Mouse (Mus musculus) liver, postnatal 0 days (tissue): ENCODE measurements around the gene Rspo1. TPM values are rescaled to one million over a fixed set of nuclear protein-coding genes. Genes with fewer than 3 reads are reported as not detected.
A peak's percentile ranks its signal among the peaks of the same experiment; 100 is the strongest.

Experiments
- ATAC-seq: fragments of 200-750 bp; cut with Nextera tagmentation; 2 replicates; pipeline ENCODE4 v1.8.0; 2017; ENCODE audit warnings: mild to moderate bottlenecking, moderate library complexity
- DNase-seq: peaks from one replicate; pipeline ENCODE4 v3.0.0-alpha.2; 2016
- H3K27ac ChIP-seq: fragments of 300-500 bp; sonication (generic); 2 replicates; pipeline ENCODE4 v1.5.1; 2014; ENCODE audit warnings: antibody characterized with exemption, moderate library complexity, mild to moderate bottlenecking, low read depth
- H3K27me3 ChIP-seq: fragments of 300-500 bp; sonication (generic); 2 replicates; pipeline ENCODE4 v1.6.1; 2014; ENCODE audit warnings: low read length, control low read depth, mixed read lengths; ENCODE audit not compliant: insufficient read depth
- H3K36me3 ChIP-seq: fragments of 300-500 bp; sonication (generic); replicated peaks from 2 replicates; pipeline ENCODE4 v1.6.1; 2014; ENCODE audit warnings: mild to moderate bottlenecking, control low read depth, low read length, moderate library complexity, mixed read lengths; ENCODE audit not compliant: insufficient read depth
- H3K4me1 ChIP-seq: fragments of 300-500 bp; sonication (generic); 2 replicates; pipeline ENCODE4 v1.6.1; 2014; ENCODE audit warnings: antibody characterized with exemption, mild to moderate bottlenecking, control low read depth; ENCODE audit not compliant: insufficient read depth
- H3K4me2 ChIP-seq: fragments of 300-500 bp; sonication (generic); 2 replicates; pipeline ENCODE4 v1.6.1; 2014; ENCODE audit warnings: low read depth, mild to moderate bottlenecking, low read length, moderate library complexity, mixed read lengths
- H3K4me3 ChIP-seq: fragments of 300-500 bp; sonication (generic); 2 replicates; pipeline ENCODE4 v1.5.1; 2014; ENCODE audit warnings: low read depth, low read length
- H3K9ac ChIP-seq: fragments of 300-500 bp; sonication (generic); replicated peaks from 2 replicates; pipeline ENCODE4 v1.6.1; 2014; ENCODE audit warnings: mild to moderate bottlenecking, moderate library complexity
- H3K9me3 ChIP-seq: fragments of 300-500 bp; sonication (generic); 2 replicates; pipeline ENCODE4 v1.6.1; 2016; ENCODE audit warnings: mild to moderate bottlenecking, control low read depth, low read length, mixed read lengths
- CTCF ChIP-seq: sonication (generic); IDR thresholded peaks from 2 replicates; pipeline ENCODE4 v1.5.1; 2016; ENCODE audit warnings: antibody characterized with exemption, low read depth
- EP300 ChIP-seq: IDR thresholded peaks from 2 replicates; pipeline ENCODE4 v1.6.1; 2016; ENCODE audit warnings: antibody characterized with exemption, low read depth, mild to moderate bottlenecking
- WGBS: fragments of 180-500 bp; shearing (Covaris S2); extraction: QIAGEN DNeasy Blood & Tissue Kit; methylation state at CpG from one replicate; pipeline ENCODE4 v1.1.7; 2014; ENCODE audit not compliant: insufficient replicate concordance; 5-methylcytosine and 5-hydroxymethylcytosine counted together
- polyA plus RNA-seq: library from polyadenylated mRNA; unstranded; fragments of >200 nt; fragmentation: Nextera tagmentation; extraction: Ambion mirVana; gene quantifications from 2 replicates; pipeline ENCODE4 v1.2.1, GENCODE M21; 2015

Rspo1 gene
- polyA plus RNA-seq, 1 experiment from 2014 or later: 0.41 TPM

GRCm38 (mm10) chr4:125044454-125044853 lies 58.2 kb downstream of the Rspo1 start:
- peaks cover 90% of the 10 kb centered on the region for H3K36me3 ChIP-seq
- no peak overlapping the region for H3K9ac ChIP-seq
- H3K4me1 ChIP-seq: no peaks in the 10 kb centered on the region
- DNase-seq: no peak
- no peak for ATAC-seq
- no peaks in the 10 kb centered on the region for H3K27me3 ChIP-seq
- no peak overlapping the region for H3K27ac ChIP-seq
- no peaks in the 10 kb centered on the region for H3K9me3 ChIP-seq
- H3K4me3 ChIP-seq: no peak overlapping the region
- no peak overlapping the region for H3K4me2 ChIP-seq
- TF ChIP-seq CTCF (no peak), EP300 (no peak)
- 81% methylated on average over 7 of the region's 7 CpGs for WGBS

GRCm38 (mm10) chr4:125055385-125055784 lies 69.2 kb downstream of the Rspo1 start:
- Histone ChIP-seq H3K36me3 (peaks cover 52% of the 10 kb centered on the region), H3K27me3 (no peaks in the 10 kb centered on the region), H3K9me3 (no peaks in the 10 kb centered on the region), H3K4me1 (peaks cover 4% of the 10 kb centered on the region; the same call in 1 of the 2 replicates), H3K4me3 (no peak overlapping the region), H3K4me2 (peak overlapping the region; percentile 24; the same call in 1 of the 2 replicates), H3K27ac (peak overlapping the region; percentile 69; the same call in 1 of the 2 replicates), H3K9ac (no peak overlapping the region)
- ATAC-seq: peak; percentile 57
- peak; percentile 24 for DNase-seq
- 73% methylated on average over 9 of the region's 9 CpGs for WGBS
- TF ChIP-seq EP300 (no peak), CTCF (no peak)

GRCm38 (mm10) chr4:125056476-125056875 lies 70.2 kb downstream of the Rspo1 start:
- Histone ChIP-seq H3K9me3 (no peaks in the 10 kb centered on the region), H3K9ac (no peak overlapping the region), H3K36me3 (peaks cover 45% of the 10 kb centered on the region), H3K27ac (no peak overlapping the region), H3K27me3 (no peaks in the 10 kb centered on the region), H3K4me2 (no peak overlapping the region), H3K4me1 (peaks cover 4% of the 10 kb centered on the region; the same call in 1 of the 2 replicates), H3K4me3 (no peak overlapping the region)
- ATAC-seq (no peak), DNase-seq (no peak)
- WGBS: 90% methylated on average over 4 of the region's 4 CpGs
- TF ChIP-seq EP300 (no peak), CTCF (no peak)

GRCm38 (mm10) chr4:125057273-125057672 lies 71.0 kb downstream of the Rspo1 start:
- H3K9me3 ChIP-seq: no peaks in the 10 kb centered on the region
- no peak overlapping the region for H3K4me3 ChIP-seq
- peaks cover 4% of the 10 kb centered on the region; the same call in 1 of the 2 replicates for H3K4me1 ChIP-seq
- ATAC-seq (no peak), DNase-seq (no peak)
- TF ChIP-seq CTCF (no peak), EP300 (no peak)
- peaks cover 37% of the 10 kb centered on the region for H3K36me3 ChIP-seq
- H3K4me2 ChIP-seq: no peak overlapping the region
- H3K9ac ChIP-seq: no peak overlapping the region
- no peaks in the 10 kb centered on the region for H3K27me3 ChIP-seq
- 35% methylated on average over 3 of the region's 3 CpGs for WGBS
- no peak overlapping the region for H3K27ac ChIP-seq

- 68% methylated on average over 5 of the region's 5 CpGs for WGBS
Measured at GRCm38 (mm10) chr4:125058033-125058432, 71.8 kb downstream of the Rspo1 start.

More at GRCm38 (mm10) chr4:125058033-125058432, 71.8 kb downstream of the Rspo1 start:
- ATAC-seq (no peak), DNase-seq (no peak)
- no peaks in the 10 kb centered on the region for H3K9me3 ChIP-seq
- peaks cover 30% of the 10 kb centered on the region for H3K36me3 ChIP-seq
- no peak overlapping the region for H3K9ac ChIP-seq
- TF ChIP-seq CTCF: no peak
- no peak for TF ChIP-seq EP300
- no peak overlapping the region for H3K27ac ChIP-seq
- H3K4me3 ChIP-seq: no peak overlapping the region
- no peaks in the 10 kb centered on the region for H3K27me3 ChIP-seq
- H3K4me2 ChIP-seq: no peak overlapping the region
- H3K4me1 ChIP-seq: peaks cover 4% of the 10 kb centered on the region; the same call in 1 of the 2 replicates

Other genes starting within 250 kb of the Rspo1 start
- 15.5 and 19.5 TPM in 2 replicates for gene Inpp5b, start 244.6 kb upstream of the Rspo1 start, polyA plus RNA-seq
- 9.1 and 9.8 TPM in 2 replicates for gene Mtf1, start 184.3 kb upstream of the Rspo1 start, polyA plus RNA-seq
- gene Yrdc, start 135.8 kb upstream of the Rspo1 start, polyA plus RNA-seq: 15.4 and 18.4 TPM in 2 replicates
- gene 1110065P20Rik, start 135.2 kb upstream of the Rspo1 start, polyA plus RNA-seq: 19.1 and 23.8 TPM in 2 replicates
- not detected in 2 replicates for gene Maneal, start 124.3 kb upstream of the Rspo1 start, polyA plus RNA-seq
- 0.04 TPM in 1 of 2 replicates, not detected in the other for gene Epha10, start 105.5 kb upstream of the Rspo1 start, polyA plus RNA-seq
- 2.4 and 2.6 TPM in 2 replicates for gene 9930104L06Rik, start 49.4 kb upstream of the Rspo1 start, polyA plus RNA-seq
- gene Cdca8, start 47.1 kb upstream of the Rspo1 start, polyA plus RNA-seq: 49.5 and 56.3 TPM in 2 replicates
- gene Gnl2, start 30.2 kb downstream of the Rspo1 start, polyA plus RNA-seq: 25.8 and 26.7 TPM in 2 replicates
- 0.06 TPM in 1 of 2 replicates, not detected in the other for gene Dnali1, start 79.3 kb downstream of the Rspo1 start, polyA plus RNA-seq
- 10.7 and 10.8 TPM in 2 replicates for gene Snip1, start 80.2 kb downstream of the Rspo1 start, polyA plus RNA-seq
- 15.2 and 16.3 TPM in 2 replicates for gene Meaf6, start 98.7 kb downstream of the Rspo1 start, polyA plus RNA-seq
- 0.44 and 0.48 TPM in 2 replicates for gene Zc3h12a, start 141.4 kb downstream of the Rspo1 start, polyA plus RNA-seq